Mouse (Mus musculus) kidney, embryonic 14.5 days (tissue): ENCODE results near the gene Elof1. TPM values are rescaled to one million over a fixed set of nuclear protein-coding genes. Genes with fewer than 3 reads are reported as not detected.

Experiments used
- ATAC-seq: fragments of 200-750 bp; cut with Nextera tagmentation; 2 replicates; pipeline ENCODE4 v1.8.0; 2017; ENCODE audit warnings: moderate number of reproducible peaks, mild to moderate bottlenecking, moderate TSS enrichment, moderate library complexity; ENCODE audit not compliant: low FRiP score, low TSS enrichment
- H3K27ac ChIP-seq: fragments of 300-500 bp; sonication (generic); 2 replicates; pipeline ENCODE4 v1.5.1; 2014; ENCODE audit warnings: low read depth, mild to moderate bottlenecking, low read length, moderate library complexity, mixed read lengths
- H3K27me3 ChIP-seq: fragments of 300-500 bp; sonication (generic); 2 replicates; pipeline ENCODE4 v1.6.1; 2014; ENCODE audit warnings: mild to moderate bottlenecking, low read length; ENCODE audit not compliant: control insufficient read depth, insufficient read depth
- H3K36me3 ChIP-seq: fragments of 300-500 bp; sonication (generic); 2 replicates; pipeline ENCODE4 v1.6.1; 2014; ENCODE audit warnings: low read length, mixed read lengths; ENCODE audit not compliant: control insufficient read depth, insufficient read depth
- H3K4me1 ChIP-seq: fragments of 300-500 bp; sonication (generic); 2 replicates; pipeline ENCODE4 v1.6.1; 2014; ENCODE audit warnings: low read length, mixed read lengths; ENCODE audit not compliant: control insufficient read depth, insufficient read depth
- H3K4me2 ChIP-seq: fragments of 300-500 bp; sonication (generic); replicated peaks from 2 replicates; pipeline ENCODE4 v1.6.1; 2014; ENCODE audit warnings: low read depth, mild to moderate bottlenecking, low read length
- H3K4me3 ChIP-seq: fragments of 300-500 bp; sonication (generic); 2 replicates; pipeline ENCODE4 v1.5.1; 2014; ENCODE audit warnings: mild to moderate bottlenecking, low read length
- H3K9ac ChIP-seq: fragments of 300-500 bp; sonication (generic); 2 replicates; pipeline ENCODE4 v1.6.1; 2014; ENCODE audit warnings: low read depth, mild to moderate bottlenecking, low read length, moderate library complexity
- H3K9me3 ChIP-seq: fragments of 300-500 bp; sonication (generic); 2 replicates; pipeline ENCODE4 v1.6.1; 2016; ENCODE audit warnings: low read length; ENCODE audit not compliant: control insufficient read depth
- WGBS: fragments of 180-500 bp; shearing (Covaris S2); extraction: QIAGEN DNeasy Blood & Tissue Kit; methylation state at CpG from one replicate; pipeline ENCODE4 v1.1.7; 2014; 5-methylcytosine and 5-hydroxymethylcytosine counted together
- polyA plus RNA-seq: library from polyadenylated mRNA; unstranded; fragments of >200 nt; fragmentation: Nextera tagmentation; extraction: Ambion mirVana; gene quantifications from 2 replicates; pipeline ENCODE4 v1.2.1, GENCODE M21; 2014

Elof1 gene
- polyA plus RNA-seq, 1 experiment from 2014 or later, result 216 TPM

GRCm38 (mm10) chr9:22108194-22108593 is 8.8 kb downstream of the Elof1 start:
- Histone ChIP-seq H3K4me2 (no peak overlapping the region), H3K36me3 (peaks cover 32% of the 10 kb centered on the region), H3K4me1 (no peaks in the 10 kb centered on the region), H3K9ac (no peak overlapping the region), H3K27ac (no peak overlapping the region), H3K4me3 (no peak overlapping the region), H3K27me3 (no peaks in the 10 kb centered on the region), H3K9me3 (no peaks in the 10 kb centered on the region)
- no peak for ATAC-seq
- 89% methylated on average over 9 of the region's 9 CpGs for WGBS

DNA sequence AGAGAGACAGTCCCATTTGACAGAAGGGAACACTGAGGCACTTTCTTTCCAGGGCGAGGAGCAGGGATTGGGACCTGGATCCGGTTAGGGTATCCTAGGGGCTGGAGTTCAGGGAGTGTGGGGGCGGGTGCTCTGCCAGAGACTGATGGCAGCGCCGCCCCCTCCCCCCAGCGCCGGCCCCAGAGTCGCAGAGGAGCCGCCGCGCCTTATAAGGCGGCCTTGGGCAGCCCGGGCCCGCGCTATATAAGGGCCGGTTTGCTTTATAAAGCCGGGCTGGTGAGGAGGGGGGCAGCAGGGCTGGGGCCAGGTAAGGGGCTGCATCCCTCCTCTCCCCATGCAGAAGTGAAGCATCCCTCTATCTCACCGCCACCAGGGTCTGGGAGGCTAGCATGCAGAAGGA is 17.1 kb downstream of the Elof1 start:
- H3K4me3 ChIP-seq, result peak overlapping the region; percentile 12; the same call in 1 of the 2 replicates
- ATAC-seq, result no peak

GRCm38 (mm10) chr9:22098993-22099696 is 17.8 kb downstream of the Elof1 start, which contains the start of gene Cnn1:
Cnn1 (plus strand) TSS chr9:22099216.
- peak within 1 kb of the TSS; percentile 25; the same call in 1 of the 2 replicates for H3K4me2 ChIP-seq
- 0 out of 2 replicates have a peak, but pooled peaks cover 4% of the 10 kb centered on the region for H3K4me1 ChIP-seq
- ATAC-seq, result no peak
- no peak within 1 kb of the TSS for H3K27ac ChIP-seq
- H3K36me3 ChIP-seq, result no peaks in the 10 kb centered on the region
- WGBS, result 8% methylated on average over 14 of the region's 14 CpGs
- H3K4me3 ChIP-seq, result peak within 1 kb of the TSS; percentile 12; the same call in 1 of the 2 replicates
- peaks cover 22% of the 10 kb centered on the region for H3K27me3 ChIP-seq
- H3K9ac ChIP-seq, result peak within 1 kb of the TSS; percentile 7; the same call in 1 of the 2 replicates
- no peaks in the 10 kb centered on the region for H3K9me3 ChIP-seq

More for the DNA sequence above, 17.1 kb downstream of the Elof1 start:
- no peak overlapping the region for H3K27ac ChIP-seq
- 3% methylated on average over 17 of the region's 18 CpGs for WGBS
- peaks cover 22% of the 10 kb centered on the region for H3K27me3 ChIP-seq
- H3K9ac ChIP-seq, result peak overlapping the region; percentile 7; the same call in 1 of the 2 replicates
- 0 out of 2 replicates have a peak, but pooled peaks cover 4% of the 10 kb centered on the region for H3K4me1 ChIP-seq
- no peaks in the 10 kb centered on the region for H3K36me3 ChIP-seq
- peak overlapping the region; percentile 25; the same call in 1 of the 2 replicates for H3K4me2 ChIP-seq
- no peaks in the 10 kb centered on the region for H3K9me3 ChIP-seq

GRCm38 (mm10) chr9:22095854-22096307 is 21.1 kb downstream of the Elof1 start:
- H3K4me1 ChIP-seq, result 0 out of 2 replicates have a peak, but pooled peaks cover 4% of the 10 kb centered on the region
- peak overlapping the region; percentile 37 for H3K4me3 ChIP-seq
- peak overlapping the region; percentile 65 for H3K4me2 ChIP-seq
- no peaks in the 10 kb centered on the region for H3K9me3 ChIP-seq
- 2% methylated on average over 24 of the region's 24 CpGs for WGBS
- no peak overlapping the region for H3K27ac ChIP-seq
- H3K9ac ChIP-seq, result peak overlapping the region; percentile 58
- ATAC-seq, result peak; percentile 72
- no peaks in the 10 kb centered on the region for H3K36me3 ChIP-seq
- H3K27me3 ChIP-seq, result peaks cover 17% of the 10 kb centered on the region

- Histone ChIP-seq H3K9ac (no peak overlapping the region), H3K27me3 (no peaks in the 10 kb centered on the region), H3K9me3 (no peaks in the 10 kb centered on the region), H3K4me2 (no peak overlapping the region), H3K4me3 (no peak overlapping the region), H3K4me1 (0 out of 2 replicates have a peak, but pooled peaks cover 4% of the 10 kb centered on the region), H3K27ac (no peak overlapping the region), H3K36me3 (no peaks in the 10 kb centered on the region)
- ATAC-seq, result no peak
- 89% methylated on average over 6 of the region's 6 CpGs for WGBS
Observed at GRCm38 (mm10) chr9:22092746-22093145, 24.2 kb downstream of the Elof1 start.

- whole genome bisulfite sequencing, result 90% methylated on average over 7 of the region's 7 CpGs
Observed at GRCm38 (mm10) chr9:22089986-22090385, 27.0 kb downstream of the Elof1 start.

GRCm38 (mm10) chr9:22089281-22089680 is 27.7 kb downstream of the Elof1 start:
- Histone ChIP-seq H3K4me1 (peaks cover 7% of the 10 kb centered on the region; the same call in 1 of the 2 replicates), H3K36me3 (no peaks in the 10 kb centered on the region), H3K27me3 (no peaks in the 10 kb centered on the region), H3K9me3 (no peaks in the 10 kb centered on the region), H3K4me2 (no peak overlapping the region), H3K4me3 (no peak overlapping the region), H3K27ac (no peak overlapping the region), H3K9ac (no peak overlapping the region)
- ATAC-seq, result no peak
- 96% methylated on average over 7 of the region's 7 CpGs for WGBS

More at GRCm38 (mm10) chr9:22089986-22090385, 27.0 kb downstream of the Elof1 start:
- no peaks in the 10 kb centered on the region for H3K9me3 ChIP-seq
- no peaks in the 10 kb centered on the region for H3K27me3 ChIP-seq
- H3K36me3 ChIP-seq, result no peaks in the 10 kb centered on the region
- H3K4me2 ChIP-seq, result no peak overlapping the region
- no peak overlapping the region for H3K9ac ChIP-seq
- H3K4me1 ChIP-seq, result peaks cover 6% of the 10 kb centered on the region; the same call in 1 of the 2 replicates
- no peak overlapping the region for H3K4me3 ChIP-seq
- ATAC-seq, result no peak
- H3K27ac ChIP-seq, result no peak overlapping the region

DNA sequence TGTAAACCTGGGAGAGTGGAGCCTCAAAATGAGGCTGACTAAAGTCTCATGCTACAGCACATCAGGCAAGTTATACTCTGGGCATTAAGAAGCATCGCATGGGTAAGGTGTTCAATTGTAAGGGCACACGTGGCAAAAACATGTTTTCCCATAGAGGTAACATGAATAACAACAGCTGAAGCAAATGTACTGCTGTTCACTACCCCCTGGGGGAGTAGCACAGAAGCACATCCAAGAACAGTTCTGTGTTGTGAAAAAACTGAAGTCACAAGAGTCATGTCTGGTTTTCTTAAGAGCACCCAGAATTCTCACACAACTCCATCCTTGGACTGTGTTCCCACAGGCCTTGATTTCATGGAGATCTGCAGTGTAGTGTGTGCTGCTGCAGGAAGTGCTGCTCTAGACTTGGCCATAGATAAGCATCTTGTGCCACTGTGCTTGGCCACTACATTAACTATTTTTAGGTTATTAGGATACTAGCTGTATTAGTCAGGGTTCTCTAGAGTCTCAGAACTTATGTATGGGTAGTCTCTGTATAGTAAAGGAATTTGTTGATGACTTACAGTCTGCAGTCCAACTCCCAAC is 29.8 kb downstream of the Elof1 start:
- no peak overlapping the region for H3K4me3 ChIP-seq
- no peak overlapping the region for H3K9ac ChIP-seq
- H3K4me2 ChIP-seq, result no peak overlapping the region
- ATAC-seq, result no peak
- 83% methylated on average over 2 of the region's 2 CpGs for WGBS
- H3K4me1 ChIP-seq, result peaks cover 9% of the 10 kb centered on the region; the same call in 1 of the 2 replicates
- H3K9me3 ChIP-seq, result no peaks in the 10 kb centered on the region
- H3K36me3 ChIP-seq, result no peaks in the 10 kb centered on the region
- H3K27ac ChIP-seq, result no peak overlapping the region
- no peaks in the 10 kb centered on the region for H3K27me3 ChIP-seq

DNA sequence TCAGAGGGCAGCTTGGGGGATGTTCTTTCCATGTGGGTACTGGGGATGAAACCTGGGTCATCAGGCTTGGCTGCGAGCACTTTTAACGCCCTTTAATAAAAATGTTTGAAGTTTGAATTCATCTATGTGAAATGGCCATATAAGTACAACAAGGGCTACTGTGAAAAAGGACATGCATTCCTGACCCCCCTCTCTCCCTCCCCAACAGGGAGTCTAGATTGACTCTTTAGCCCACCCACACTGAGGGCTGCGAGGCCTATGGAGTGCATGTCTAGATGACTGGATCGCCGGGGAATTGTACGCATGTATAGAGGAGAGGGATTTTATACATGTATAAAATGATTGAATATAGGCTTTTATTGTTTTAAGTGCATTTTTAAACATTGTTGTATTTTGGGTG is 31.0 kb downstream of the Elof1 start:
- WGBS, result 66% methylated on average over 6 of the region's 6 CpGs
- peak overlapping the region; percentile 72 for H3K9ac ChIP-seq
- peak overlapping the region; percentile 85; the same call in 1 of the 2 replicates for H3K27ac ChIP-seq
- peaks cover 9% of the 10 kb centered on the region; the same call in 1 of the 2 replicates for H3K4me1 ChIP-seq
- H3K9me3 ChIP-seq, result no peaks in the 10 kb centered on the region
- peak overlapping the region; percentile 71 for H3K4me2 ChIP-seq
- H3K27me3 ChIP-seq, result no peaks in the 10 kb centered on the region
- no peak for ATAC-seq
- H3K4me3 ChIP-seq, result peak overlapping the region; percentile 82
- no peaks in the 10 kb centered on the region for H3K36me3 ChIP-seq
